Mouse (Mus musculus) E14TG2a.4 (cell line): ENCODE measurements around the gene Tmem266.

Source experiments
- H3K27me3 ChIP-seq: 2 replicates; pipeline ENCODE4 v1.6.1; 2014; ENCODE audit warnings: low read length, control low read depth; ENCODE audit not compliant: insufficient read depth
- H3K36me3 ChIP-seq: 2 replicates; pipeline ENCODE4 v1.6.1; 2014; ENCODE audit warnings: low read length, control low read depth; ENCODE audit not compliant: insufficient read depth
- H3K4me1 ChIP-seq: replicated peaks from 2 replicates; pipeline ENCODE4 v1.6.1; 2014; ENCODE audit warnings: low read depth, low read length, control low read depth
- H3K4me3 ChIP-seq: replicated peaks from 2 replicates; pipeline ENCODE4 v1.5.1; 2014; ENCODE audit warnings: mild to moderate bottlenecking, low read length
- H3K9me3 ChIP-seq: 2 replicates; pipeline ENCODE4 v1.6.1; 2014; ENCODE audit warnings: low read length, control low read depth
- CTCF ChIP-seq: conservative IDR thresholded peaks from 2 replicates; pipeline ENCODE4 v1.5.1; 2014; ENCODE audit warnings: low read length
- NANOG ChIP-seq: IDR thresholded peaks from 2 replicates; pipeline ENCODE4 v1.6.1; 2014; ENCODE audit warnings: borderline replicate concordance, low read length, mixed read lengths
- POU5F1 ChIP-seq: IDR thresholded peaks from 2 replicates; pipeline ENCODE4 v1.6.1; 2014; ENCODE audit warnings: low read length, borderline replicate concordance

The Tmem266 gene

GRCm38 (mm10) chr9:55354686-55355085, 28.0 kb downstream of the Tmem266 start:
- TF ChIP-seq POU5F1 = no peak

GRCm38 (mm10) chr9:55355270-55355834, 28.6 kb downstream of the Tmem266 start:
- TF ChIP-seq CTCF (no peak), NANOG (no peak), POU5F1 (no peak)
- Histone ChIP-seq H3K4me1 (no peaks in the 10 kb centered on the region), H3K36me3 (no peaks in the 10 kb centered on the region), H3K9me3 (no peaks in the 10 kb centered on the region), H3K27me3 (no peaks in the 10 kb centered on the region), H3K4me3 (no peak overlapping the region)

More at GRCm38 (mm10) chr9:55354686-55355085, 28.0 kb downstream of the Tmem266 start:
- no peaks in the 10 kb centered on the region for H3K4me1 ChIP-seq
- no peak overlapping the region for H3K4me3 ChIP-seq
- H3K36me3 ChIP-seq = no peaks in the 10 kb centered on the region
- H3K9me3 ChIP-seq = no peaks in the 10 kb centered on the region
- no peaks in the 10 kb centered on the region for H3K27me3 ChIP-seq

- TF ChIP-seq POU5F1 = no peak
- TF ChIP-seq NANOG = no peak
- TF ChIP-seq CTCF = no peak
- no peak overlapping the region for H3K4me3 ChIP-seq
- H3K27me3 ChIP-seq = 0 out of 2 replicates have a peak, but pooled peaks cover 3% of the 10 kb centered on the region
- no peaks in the 10 kb centered on the region for H3K9me3 ChIP-seq
- H3K36me3 ChIP-seq = no peaks in the 10 kb centered on the region
- no peaks in the 10 kb centered on the region for H3K4me1 ChIP-seq
Measured at GRCm38 (mm10) chr9:55357164-55357563, 30.5 kb downstream of the Tmem266 start.

- no peaks in the 10 kb centered on the region for H3K4me1 ChIP-seq
- TF ChIP-seq CTCF (no peak), NANOG (no peak), POU5F1 (no peak)
- H3K4me3 ChIP-seq = no peak overlapping the region
- H3K27me3 ChIP-seq = peaks cover 3% of the 10 kb centered on the region; the same call in 1 of the 2 replicates
- H3K36me3 ChIP-seq = no peaks in the 10 kb centered on the region
- H3K9me3 ChIP-seq = peaks cover 5% of the 10 kb centered on the region
Measured at GRCm38 (mm10) chr9:55360372-55360771, 33.7 kb downstream of the Tmem266 start.

DNA sequence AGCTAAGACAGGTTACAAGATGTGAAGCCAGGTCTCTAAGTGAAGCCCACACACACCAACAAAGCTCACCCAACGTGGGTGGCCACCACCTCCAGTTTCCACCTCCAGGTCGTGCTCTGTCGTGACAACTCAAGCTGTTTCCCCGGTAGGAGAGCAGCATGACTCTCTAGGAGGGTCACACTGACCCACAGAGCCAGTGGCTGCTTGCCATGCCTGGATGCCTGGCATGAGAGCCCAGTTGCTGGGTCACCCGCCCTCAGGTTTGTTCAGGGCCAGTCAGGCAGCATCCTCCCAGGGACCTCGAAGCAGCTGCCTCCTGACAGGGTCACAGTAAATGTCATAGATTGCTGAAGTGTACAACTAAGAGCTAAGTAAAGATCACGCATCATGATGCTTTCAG, 34.1 kb downstream of the Tmem266 start:
- H3K9me3 ChIP-seq = peaks cover 9% of the 10 kb centered on the region
- H3K27me3 ChIP-seq = peaks cover 5% of the 10 kb centered on the region; the same call in 1 of the 2 replicates
- no peaks in the 10 kb centered on the region for H3K36me3 ChIP-seq
- no peak overlapping the region for H3K4me3 ChIP-seq
- TF ChIP-seq POU5F1 = no peak
- TF ChIP-seq NANOG = no peak
- TF ChIP-seq CTCF = no peak
- H3K4me1 ChIP-seq = no peaks in the 10 kb centered on the region

GRCm38 (mm10) chr9:55361969-55362368, 35.3 kb downstream of the Tmem266 start:
- no peaks in the 10 kb centered on the region for H3K36me3 ChIP-seq
- H3K4me1 ChIP-seq = no peaks in the 10 kb centered on the region
- peaks cover 5% of the 10 kb centered on the region; the same call in 1 of the 2 replicates for H3K27me3 ChIP-seq
- peaks cover 9% of the 10 kb centered on the region for H3K9me3 ChIP-seq
- no peak overlapping the region for H3K4me3 ChIP-seq
- no peak for TF ChIP-seq POU5F1
- TF ChIP-seq CTCF = no peak

GRCm38 (mm10) chr9:55363707-55364106, 37.0 kb downstream of the Tmem266 start:
- no peak for TF ChIP-seq CTCF
- no peak for TF ChIP-seq NANOG
- no peaks in the 10 kb centered on the region for H3K36me3 ChIP-seq
- peaks cover 9% of the 10 kb centered on the region for H3K9me3 ChIP-seq

DNA sequence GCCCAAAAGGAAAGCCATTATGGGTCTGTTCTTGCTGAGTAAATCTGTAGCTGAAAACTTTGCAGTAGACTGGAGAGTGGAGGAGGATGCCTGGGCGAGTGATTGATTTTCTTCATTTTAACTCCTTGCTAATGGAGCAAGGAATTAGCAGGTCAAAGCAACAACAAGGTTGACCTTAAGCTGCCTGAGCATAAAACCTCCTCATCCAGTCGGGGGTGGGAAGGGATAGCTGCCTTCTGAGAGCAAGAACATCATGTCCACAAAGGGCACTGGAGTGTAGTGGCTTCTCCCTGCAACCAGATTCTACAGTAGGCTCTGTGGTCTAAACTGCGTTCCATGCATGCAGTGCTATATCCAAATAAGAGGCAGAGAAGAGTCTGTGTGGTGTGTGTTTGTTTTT, 41.3 kb downstream of the Tmem266 start:
- no peaks in the 10 kb centered on the region for H3K36me3 ChIP-seq
- no peak for TF ChIP-seq NANOG
- no peak for TF ChIP-seq CTCF
- no peak for TF ChIP-seq POU5F1

More at GRCm38 (mm10) chr9:55363707-55364106, 37.0 kb downstream of the Tmem266 start:
- H3K27me3 ChIP-seq = peaks cover 5% of the 10 kb centered on the region; the same call in 1 of the 2 replicates
- H3K4me3 ChIP-seq = no peak overlapping the region
- no peaks in the 10 kb centered on the region for H3K4me1 ChIP-seq

DNA sequence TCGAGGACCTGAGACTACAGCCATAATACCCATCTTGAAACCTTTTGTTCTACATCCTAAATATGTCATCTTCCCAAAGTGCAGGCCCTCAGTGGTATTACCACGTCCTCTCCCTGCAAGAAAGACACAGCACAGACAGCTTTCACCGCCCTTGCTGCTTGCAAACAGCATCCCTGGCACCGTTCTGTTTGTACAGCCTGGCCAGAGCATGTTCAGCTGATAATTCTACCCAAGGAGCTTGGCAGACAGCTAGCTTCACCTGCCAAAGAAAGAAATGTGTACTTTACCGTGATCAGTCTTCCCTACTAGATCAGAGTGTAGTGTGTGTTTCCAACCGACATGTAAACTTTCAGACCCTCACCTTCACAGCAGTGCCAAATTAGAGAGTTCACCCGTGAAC, 45.2 kb downstream of the Tmem266 start:
- Histone ChIP-seq H3K27me3 (peaks cover 5% of the 10 kb centered on the region; the same call in 1 of the 2 replicates), H3K36me3 (no peaks in the 10 kb centered on the region), H3K4me3 (no peak overlapping the region), H3K9me3 (no peaks in the 10 kb centered on the region), H3K4me1 (no peaks in the 10 kb centered on the region)
- TF ChIP-seq POU5F1 = no peak
- no peak for TF ChIP-seq CTCF
- TF ChIP-seq NANOG = no peak

More for the DNA sequence above, 41.3 kb downstream of the Tmem266 start:
- no peaks in the 10 kb centered on the region for H3K4me1 ChIP-seq
- H3K4me3 ChIP-seq = no peak overlapping the region
- H3K27me3 ChIP-seq = peaks cover 2% of the 10 kb centered on the region; the same call in 1 of the 2 replicates
- peaks cover 9% of the 10 kb centered on the region for H3K9me3 ChIP-seq
